Mouse (Mus musculus): Measurements from ENCODE around the gene Zdhhc14. TPM values are rescaled to one million over a fixed set of nuclear protein-coding genes. Genes with fewer than 3 reads are reported as not detected.

Gene Zdhhc14
- polyA plus RNA-seq, 1 experiment from 2014 or later: 9.2 TPM

DNA sequence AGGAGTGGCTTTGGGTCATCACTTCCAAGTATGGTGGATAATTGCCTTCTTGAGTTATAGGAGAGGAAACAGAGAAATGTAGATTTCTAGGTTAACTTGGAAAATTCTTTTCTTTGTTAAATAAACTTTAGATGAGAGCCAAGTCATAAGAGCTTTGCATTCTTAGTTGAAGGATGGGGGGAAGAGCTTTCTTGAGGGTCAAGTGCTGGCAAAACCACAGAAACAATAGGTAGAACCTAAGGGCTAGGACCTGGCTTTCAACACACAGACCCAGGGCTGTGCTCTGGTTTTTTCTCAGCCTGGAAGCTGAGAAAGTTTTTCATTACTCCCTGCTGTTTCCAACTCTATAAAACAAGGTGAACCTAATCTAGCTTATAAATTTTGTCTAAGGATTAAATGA, 196.3 kb downstream of the Zdhhc14 start:
- H3K4me1 ChIP-seq (ENCODE audit: control insufficient read depth, insufficient read depth, low read length): no peaks in the 10 kb centered on the region
- DNase-seq (no peak), ATAC-seq (ENCODE audit: low FRiP score, low TSS enrichment) (no peak)
- no peaks in the 10 kb centered on the region for H3K36me3 ChIP-seq (ENCODE audit: control insufficient read depth, insufficient read depth, low read length)
- H3K4me2 ChIP-seq (ENCODE audit: low read length): no peak overlapping the region
- H3K27me3 ChIP-seq (ENCODE audit: control insufficient read depth, insufficient read depth, low read length): no peaks in the 10 kb centered on the region
- H3K27ac ChIP-seq (replicated peaks; ENCODE audit: low read depth, low read length): no peak overlapping the region
- no peak overlapping the region for H3K9ac ChIP-seq (replicated peaks; ENCODE audit: low read length)
- H3K9me3 ChIP-seq (ENCODE audit: control insufficient read depth, low read length): no peaks in the 10 kb centered on the region
- no peak overlapping the region for H3K4me3 ChIP-seq (replicated peaks; ENCODE audit: low read depth, low read length)

DNA sequence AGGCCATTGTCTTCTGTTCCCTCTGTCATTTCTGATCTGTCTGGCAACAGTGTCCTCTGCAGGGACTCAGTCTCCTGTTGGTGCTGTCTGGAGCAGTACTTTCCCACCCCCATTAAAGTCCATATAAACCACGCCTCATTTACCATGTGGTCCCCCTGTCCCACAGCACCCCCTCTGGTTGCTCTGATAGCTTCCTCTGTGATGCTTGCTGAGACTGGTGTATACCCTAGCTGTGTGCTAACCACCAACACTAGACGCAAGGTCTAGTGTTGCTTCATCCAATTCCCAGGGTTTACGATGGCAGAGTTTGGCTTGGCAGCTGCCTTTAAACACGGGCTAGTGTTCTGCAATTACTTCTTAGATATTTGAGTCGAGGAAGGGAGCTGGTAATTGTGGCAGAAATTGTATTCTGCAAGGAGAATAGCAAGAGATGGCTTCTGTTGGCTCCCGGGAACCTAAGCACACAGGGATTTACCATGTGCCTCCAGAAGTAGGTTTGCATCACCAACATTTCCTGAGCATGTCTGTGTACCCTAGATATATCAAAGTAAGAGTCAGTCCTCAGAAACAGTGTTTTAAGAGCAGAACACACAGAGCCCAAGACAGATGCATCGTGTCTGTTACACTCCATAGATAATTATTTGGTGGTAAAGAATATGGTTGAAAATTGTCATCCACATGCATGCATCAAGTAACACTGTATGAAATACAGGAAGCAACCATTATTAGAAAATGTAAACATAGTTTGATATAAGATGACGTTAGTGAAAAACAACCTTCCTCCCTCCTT, 198.6 kb downstream of the Zdhhc14 start:
- Histone ChIP-seq H3K27me3 (ENCODE audit: control insufficient read depth, insufficient read depth, low read length) (no peaks in the 10 kb centered on the region), H3K4me1 (ENCODE audit: control insufficient read depth, insufficient read depth, low read length) (no peaks in the 10 kb centered on the region), H3K4me2 (ENCODE audit: low read length) (no peak overlapping the region), H3K9me3 (ENCODE audit: control insufficient read depth, low read length) (no peaks in the 10 kb centered on the region), H3K9ac (replicated peaks; ENCODE audit: low read length) (no peak overlapping the region), H3K27ac (replicated peaks; ENCODE audit: low read depth, low read length) (no peak overlapping the region), H3K36me3 (ENCODE audit: control insufficient read depth, insufficient read depth, low read length) (no peaks in the 10 kb centered on the region), H3K4me3 (replicated peaks; ENCODE audit: low read depth, low read length) (no peak overlapping the region)
- no peak for ATAC-seq (ENCODE audit: low FRiP score, low TSS enrichment)
- DNase-seq: no peak
- WGBS: 88% methylated on average over 8 of the region's 8 CpGs

DNA sequence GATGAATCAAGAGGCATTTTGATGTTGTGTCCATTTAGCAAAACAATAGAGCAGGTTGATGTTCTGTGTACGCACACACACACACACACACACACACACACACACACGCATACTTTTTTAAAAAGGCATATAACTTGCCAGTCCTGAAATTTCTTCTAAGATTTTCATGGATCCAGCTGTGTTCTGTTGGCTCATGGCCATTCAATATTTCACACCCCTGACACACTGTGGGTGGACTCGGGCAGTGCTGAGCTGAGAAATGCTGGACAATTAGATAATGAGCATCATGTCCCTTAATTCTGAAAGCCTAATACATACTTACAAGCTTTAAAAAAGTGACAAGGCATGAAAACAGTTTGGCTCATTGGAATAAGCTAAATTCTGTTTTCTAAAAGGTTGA, 200.3 kb downstream of the Zdhhc14 start:
- Histone ChIP-seq H3K27me3 (ENCODE audit: control insufficient read depth, insufficient read depth, low read length) (no peaks in the 10 kb centered on the region), H3K9me3 (ENCODE audit: control insufficient read depth, low read length) (no peaks in the 10 kb centered on the region), H3K36me3 (ENCODE audit: control insufficient read depth, insufficient read depth, low read length) (no peaks in the 10 kb centered on the region), H3K4me1 (ENCODE audit: control insufficient read depth, insufficient read depth, low read length) (no peaks in the 10 kb centered on the region), H3K27ac (replicated peaks; ENCODE audit: low read depth, low read length) (no peak overlapping the region), H3K4me3 (replicated peaks; ENCODE audit: low read depth, low read length) (no peak overlapping the region), H3K4me2 (ENCODE audit: low read length) (no peak overlapping the region), H3K9ac (replicated peaks; ENCODE audit: low read length) (no peak overlapping the region)
- DNase-seq (no peak), ATAC-seq (ENCODE audit: low FRiP score, low TSS enrichment) (no peak)
- WGBS: 82% methylated on average over 3 of the region's 3 CpGs

DNA sequence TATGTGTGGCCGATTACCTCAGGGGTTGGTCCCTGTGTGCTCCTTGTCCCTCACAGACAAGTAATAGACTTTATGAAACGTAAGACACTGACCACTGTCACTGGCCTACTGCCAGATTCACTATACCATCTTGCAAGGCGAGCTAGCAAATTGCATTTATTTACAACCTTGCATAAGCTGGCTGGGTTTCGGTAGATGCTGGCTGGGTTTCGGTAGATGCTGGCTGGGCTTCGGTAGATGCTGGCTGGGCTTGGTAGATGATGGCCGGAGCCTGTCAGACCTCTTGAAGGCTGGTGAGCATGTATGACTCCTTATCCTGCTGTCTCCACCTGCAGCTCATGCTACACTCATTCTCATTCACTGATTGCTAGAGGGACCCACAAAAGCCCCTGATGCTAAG, 200.9 kb downstream of the Zdhhc14 start:
- DNase-seq (no peak), ATAC-seq (ENCODE audit: low FRiP score, low TSS enrichment) (no peak)
- Histone ChIP-seq H3K36me3 (ENCODE audit: control insufficient read depth, insufficient read depth, low read length) (no peaks in the 10 kb centered on the region), H3K4me3 (replicated peaks; ENCODE audit: low read depth, low read length) (no peak overlapping the region), H3K9me3 (ENCODE audit: control insufficient read depth, low read length) (no peaks in the 10 kb centered on the region), H3K9ac (replicated peaks; ENCODE audit: low read length) (no peak overlapping the region), H3K4me2 (ENCODE audit: low read length) (no peak overlapping the region), H3K27me3 (ENCODE audit: control insufficient read depth, insufficient read depth, low read length) (no peaks in the 10 kb centered on the region), H3K27ac (replicated peaks; ENCODE audit: low read depth, low read length) (no peak overlapping the region), H3K4me1 (ENCODE audit: control insufficient read depth, insufficient read depth, low read length) (no peaks in the 10 kb centered on the region)
- 84% methylated on average over 7 of the region's 7 CpGs for WGBS

DNA sequence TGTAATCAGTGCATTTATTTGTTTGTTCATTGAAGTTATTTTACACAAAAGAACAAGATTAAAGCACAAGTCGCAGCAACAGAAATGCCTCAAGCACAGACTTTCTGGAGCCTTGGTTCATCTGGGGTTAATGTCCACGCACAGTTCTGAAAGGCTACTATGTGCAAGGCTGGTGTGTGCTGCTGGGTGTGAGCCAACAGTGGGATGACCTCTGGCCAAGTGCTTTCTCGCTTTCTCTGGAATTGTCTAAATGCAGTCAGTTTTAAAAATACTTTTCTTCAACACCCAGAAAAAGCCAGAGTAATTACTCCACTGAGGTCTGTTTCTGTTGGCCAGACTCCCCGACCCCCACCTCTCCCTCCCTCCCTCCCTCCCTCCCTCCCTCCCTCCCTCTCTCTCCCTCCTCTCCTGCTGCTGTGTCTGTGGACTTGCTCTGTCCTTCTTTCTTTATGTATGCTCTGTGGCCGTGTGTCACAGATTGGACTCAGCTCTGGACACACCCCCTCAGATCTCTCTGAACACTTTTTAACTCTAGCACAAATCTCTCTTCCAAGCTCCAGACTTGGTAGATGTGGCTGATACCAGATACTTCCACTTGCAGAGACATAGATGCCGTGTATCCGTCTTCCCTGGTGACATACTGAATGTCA, 206.2 kb downstream of the Zdhhc14 start:
- ATAC-seq (ENCODE audit: low FRiP score, low TSS enrichment) (no peak), DNase-seq (no peak)
- H3K9ac ChIP-seq (replicated peaks; ENCODE audit: low read length): no peak overlapping the region
- no peaks in the 10 kb centered on the region for H3K4me1 ChIP-seq (ENCODE audit: control insufficient read depth, insufficient read depth, low read length)
- no peak overlapping the region for H3K4me2 ChIP-seq (ENCODE audit: low read length)
- H3K9me3 ChIP-seq (ENCODE audit: control insufficient read depth, low read length): no peaks in the 10 kb centered on the region
- H3K4me3 ChIP-seq (replicated peaks; ENCODE audit: low read depth, low read length): no peak overlapping the region
- no peaks in the 10 kb centered on the region for H3K27me3 ChIP-seq (ENCODE audit: control insufficient read depth, insufficient read depth, low read length)
- no peak overlapping the region for H3K27ac ChIP-seq (replicated peaks; ENCODE audit: low read depth, low read length)
- 73% methylated on average over 7 of the region's 7 CpGs for WGBS
- no peaks in the 10 kb centered on the region for H3K36me3 ChIP-seq (ENCODE audit: control insufficient read depth, insufficient read depth, low read length)

DNA sequence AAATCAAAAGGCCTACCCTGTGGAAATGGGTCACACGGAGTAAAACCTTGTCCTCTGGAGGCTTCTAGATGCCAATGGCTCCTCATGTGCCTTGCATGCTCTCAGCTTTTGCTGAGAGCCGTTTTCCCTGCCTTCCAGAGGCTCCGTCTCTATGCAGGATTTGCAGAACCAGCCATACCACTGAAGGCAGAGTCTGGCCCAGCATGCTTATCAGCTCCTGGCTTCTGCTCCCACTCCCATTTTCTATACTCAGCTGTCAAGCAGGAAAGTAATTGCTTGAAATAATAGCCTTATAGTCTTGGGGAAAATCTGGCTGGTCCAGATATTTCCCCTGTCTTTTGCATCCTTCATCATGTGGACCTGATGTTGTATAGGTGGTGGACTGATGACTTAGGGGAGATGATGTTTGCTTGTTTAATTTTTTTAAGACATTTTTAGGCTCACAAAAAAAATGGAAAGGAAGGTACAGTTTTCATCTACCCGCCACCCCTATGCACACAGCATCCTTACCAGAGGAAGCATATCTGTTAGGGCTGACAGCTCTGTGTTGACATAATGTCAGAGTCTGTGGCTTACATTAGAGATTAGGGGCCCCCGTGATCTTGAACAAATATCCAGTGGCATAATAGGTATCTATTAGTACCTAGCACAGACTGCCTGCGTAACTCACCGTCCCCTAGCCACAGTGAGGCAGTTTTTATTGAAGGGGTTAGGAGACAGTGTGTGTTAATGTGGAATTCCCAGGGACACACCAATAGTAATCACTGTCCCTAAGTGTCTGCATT, 218.2 kb downstream of the Zdhhc14 start:
- H3K9me3 ChIP-seq (ENCODE audit: control insufficient read depth, low read length): no peaks in the 10 kb centered on the region
- no peak for ATAC-seq (ENCODE audit: low FRiP score, low TSS enrichment)

DNA sequence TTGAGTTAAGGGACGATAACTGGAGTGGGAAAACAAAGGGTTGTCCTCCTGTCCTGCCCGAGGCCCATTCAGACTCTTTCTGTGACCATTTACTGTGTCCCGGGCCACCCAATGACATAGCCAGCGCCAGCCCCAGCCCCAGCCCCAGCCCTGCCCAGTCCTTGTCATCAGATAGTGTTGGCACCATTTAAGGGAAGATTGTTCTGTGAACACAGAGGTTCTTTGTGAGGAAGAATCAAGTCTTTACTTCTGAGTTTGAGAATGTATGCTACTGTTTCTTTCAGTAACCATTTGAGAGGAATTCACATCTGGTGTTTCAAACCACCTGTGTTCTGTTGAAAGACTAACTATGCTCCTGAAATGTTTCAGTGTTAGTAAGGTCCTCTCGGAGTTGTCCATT, 219.5 kb downstream of the Zdhhc14 start:
- 74% methylated on average over 5 of the region's 5 CpGs for WGBS
- Histone ChIP-seq H3K4me1 (ENCODE audit: control insufficient read depth, insufficient read depth, low read length) (peaks cover 13% of the 10 kb centered on the region; the same call in 1 of the 2 replicates), H3K27me3 (ENCODE audit: control insufficient read depth, insufficient read depth, low read length) (0 out of 2 replicates have a peak, but pooled peaks cover 2% of the 10 kb centered on the region), H3K36me3 (ENCODE audit: control insufficient read depth, insufficient read depth, low read length) (no peaks in the 10 kb centered on the region), H3K4me3 (replicated peaks; ENCODE audit: low read depth, low read length) (no peak overlapping the region), H3K4me2 (ENCODE audit: low read length) (no peak overlapping the region), H3K9ac (replicated peaks; ENCODE audit: low read length) (no peak overlapping the region), H3K27ac (replicated peaks; ENCODE audit: low read depth, low read length) (no peak overlapping the region), H3K9me3 (ENCODE audit: control insufficient read depth, low read length) (no peaks in the 10 kb centered on the region)
- ATAC-seq (ENCODE audit: low FRiP score, low TSS enrichment) (no peak), DNase-seq (no peak)

More for the DNA sequence above, 218.2 kb downstream of the Zdhhc14 start:
- Histone ChIP-seq H3K4me2 (ENCODE audit: low read length) (no peak overlapping the region), H3K4me3 (replicated peaks; ENCODE audit: low read depth, low read length) (no peak overlapping the region), H3K9ac (replicated peaks; ENCODE audit: low read length) (no peak overlapping the region), H3K27ac (replicated peaks; ENCODE audit: low read depth, low read length) (peak overlapping the region; percentile 55; the same call in 1 of the 2 replicates), H3K36me3 (ENCODE audit: control insufficient read depth, insufficient read depth, low read length) (no peaks in the 10 kb centered on the region), H3K27me3 (ENCODE audit: control insufficient read depth, insufficient read depth, low read length) (0 out of 2 replicates have a peak, but pooled peaks cover 2% of the 10 kb centered on the region), H3K4me1 (ENCODE audit: control insufficient read depth, insufficient read depth, low read length) (peaks cover 13% of the 10 kb centered on the region; the same call in 1 of the 2 replicates)
- 61% methylated on average over 7 of the region's 7 CpGs for WGBS
- DNase-seq: peak; percentile 40

DNA sequence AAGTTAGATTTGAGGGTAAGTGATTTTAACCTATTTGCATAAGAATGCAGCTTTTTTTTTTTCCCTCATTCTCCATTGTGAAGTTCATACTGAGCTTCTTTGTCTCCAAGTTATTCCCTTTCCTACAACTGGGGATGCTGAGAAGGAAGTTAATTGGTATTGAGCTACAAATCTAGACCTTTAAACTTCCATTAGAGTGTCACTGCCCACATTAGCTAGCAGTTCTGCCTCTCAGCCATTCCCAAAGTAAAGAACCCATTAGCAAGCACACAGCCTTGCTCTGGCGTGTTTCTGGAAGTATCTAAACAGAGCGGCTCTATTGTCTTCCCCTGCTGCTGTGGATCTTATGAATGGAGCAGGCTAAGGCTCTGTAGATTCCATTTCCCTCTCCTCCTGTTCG, 220.8 kb downstream of the Zdhhc14 start:
- Histone ChIP-seq H3K4me3 (replicated peaks; ENCODE audit: low read depth, low read length) (no peak overlapping the region), H3K4me1 (ENCODE audit: control insufficient read depth, insufficient read depth, low read length) (peaks cover 13% of the 10 kb centered on the region; the same call in 1 of the 2 replicates), H3K27me3 (ENCODE audit: control insufficient read depth, insufficient read depth, low read length) (0 out of 2 replicates have a peak, but pooled peaks cover 2% of the 10 kb centered on the region), H3K36me3 (ENCODE audit: control insufficient read depth, insufficient read depth, low read length) (no peaks in the 10 kb centered on the region), H3K27ac (replicated peaks; ENCODE audit: low read depth, low read length) (no peak overlapping the region), H3K4me2 (ENCODE audit: low read length) (no peak overlapping the region), H3K9ac (replicated peaks; ENCODE audit: low read length) (no peak overlapping the region), H3K9me3 (ENCODE audit: control insufficient read depth, low read length) (no peaks in the 10 kb centered on the region)
- 34% methylated on average over 3 of the region's 3 CpGs for WGBS
- DNase-seq (no peak), ATAC-seq (ENCODE audit: low FRiP score, low TSS enrichment) (no peak)

Data from midbrain, embryonic 14.5 days (tissue).